ENCODE assay signal across 15 mouse cellular contexts in genomic region chr3:84208475-84208874, GRCm38 (mm10). TPM values are rescaled to one million over a fixed set of nuclear protein-coding genes. Genes with fewer than 3 reads are reported as not detected.
"Had no signal": no experiment of that assay in that cellular context is flagged by ENCODE, and none has a peak within 500 bp of the region (broad histone marks: within the 10 kb centered on the region; RNA-seq: fewer than 3 reads in every experiment).

No protein-coding gene starts in this region.

- H3K4me3 ChIP-seq: limb, embryonic 13.5 days; midbrain, embryonic 13.5 days; stomach, embryonic 15.5 days had no signal

- H3K4me2 ChIP-seq: limb, embryonic 13.5 days; midbrain, embryonic 13.5 days; stomach, embryonic 15.5 days had no signal

- DNase-seq: kidney, postnatal 36 days; left cerebral cortex, postnatal 4 days; lung, adult 18-20 months; lung, postnatal 36 days; retina, postnatal 1 day; right cerebral cortex, postnatal 4 days; spleen, adult 18-20 months; thymus, postnatal 36 days had no signal

- H3K9me3 ChIP-seq: limb, embryonic 13.5 days; midbrain, embryonic 13.5 days; stomach, embryonic 15.5 days had no signal

- H3K9ac ChIP-seq: limb, embryonic 13.5 days; liver, embryonic 14.5 days; midbrain, embryonic 13.5 days; stomach, embryonic 15.5 days had no signal

- H3K4me1 ChIP-seq: limb, embryonic 13.5 days; stomach, embryonic 15.5 days had no signal

- H3K27me3 ChIP-seq: limb, embryonic 13.5 days; midbrain, embryonic 13.5 days; stomach, embryonic 15.5 days had no signal

- ATAC-seq: midbrain, embryonic 13.5 days had no signal

- H3K27ac ChIP-seq: kidney, postnatal 0 days; limb, embryonic 13.5 days; liver, embryonic 14.5 days; stomach, embryonic 15.5 days had no signal

- H3K36me3 ChIP-seq: stomach, embryonic 15.5 days had no signal

RNA-seq across cellular contexts. Expression of gene Gm6525, which starts 34.6 kb away (rescaled TPM):
- polyA plus RNA-seq: liver, adult 2 months; thymus, postnatal 0 days had no signal
